Mouse (Mus musculus): Measurements from ENCODE around the gene Atp6v1e1. TPM values are rescaled to one million over a fixed set of nuclear protein-coding genes. Genes with fewer than 3 reads are reported as not detected.
"Not testable (repeated sequence)": the region's sequence is repeated elsewhere in the genome, so short reads cannot be mapped to it uniquely, and the experiment has no call there.

The Atp6v1e1 gene
- polyA plus RNA-seq, 1 experiment from 2014 or later: 188 TPM

- peaks cover 10% of the 10 kb centered on the region for H3K36me3 ChIP-seq (ENCODE audit: insufficient read depth, low read length)
- no peaks in the 10 kb centered on the region for H3K27me3 ChIP-seq (ENCODE audit: insufficient read depth, low read length)
- peak overlapping the region; percentile 72 for H3K4me2 ChIP-seq (replicated peaks; ENCODE audit: low read depth, low read length)
- 72% methylated on average over 10 of the region's 10 CpGs for WGBS
- H3K9me3 ChIP-seq (ENCODE audit: low read length): no peaks in the 10 kb centered on the region
- H3K9ac ChIP-seq (replicated peaks; ENCODE audit: low read length): 0 out of 2 replicates have a peak overlapping the region, but pooled peaks have one; percentile 41
- no peak for ATAC-seq (ENCODE audit: low FRiP score, low TSS enrichment)
- H3K4me3 ChIP-seq (ENCODE audit: low read length): peak overlapping the region; percentile 99
- H3K27ac ChIP-seq (ENCODE audit: low read length): peak overlapping the region; percentile 97; the same call in 1 of the 2 replicates
- H3K4me1 ChIP-seq (ENCODE audit: insufficient read depth, low read length): peaks cover 10% of the 10 kb centered on the region
Observed at GRCm38 (mm10) chr6:120822937-120823614, 483 bp upstream of the Atp6v1e1 start.

GRCm38 (mm10) chr6:120821715-120822114 lies 878 bp downstream of the Atp6v1e1 start:
- ATAC-seq (ENCODE audit: low FRiP score, low TSS enrichment): no peak
- H3K9me3 ChIP-seq (ENCODE audit: low read length): peaks cover 7% of the 10 kb centered on the region
- H3K4me1 ChIP-seq (ENCODE audit: insufficient read depth, low read length): peaks cover 10% of the 10 kb centered on the region
- H3K27me3 ChIP-seq (ENCODE audit: insufficient read depth, low read length): no peaks in the 10 kb centered on the region
- 48% methylated on average over 5 of the region's 5 CpGs for WGBS
- no peak overlapping the region for H3K27ac ChIP-seq (ENCODE audit: low read length)
- H3K4me3 ChIP-seq (ENCODE audit: low read length): peak overlapping the region; percentile 99
- H3K36me3 ChIP-seq (ENCODE audit: insufficient read depth, low read length): peaks cover 19% of the 10 kb centered on the region
- peak overlapping the region; percentile 72 for H3K4me2 ChIP-seq (replicated peaks; ENCODE audit: low read depth, low read length)
- H3K9ac ChIP-seq (replicated peaks; ENCODE audit: low read length): peak overlapping the region; percentile 92

- Histone ChIP-seq H3K4me2 (replicated peaks; ENCODE audit: low read depth, low read length) (peak overlapping the region; percentile 72), H3K4me1 (ENCODE audit: insufficient read depth, low read length) (peaks cover 10% of the 10 kb centered on the region), H3K27ac (ENCODE audit: low read length) (no peak overlapping the region), H3K9me3 (ENCODE audit: low read length) (peaks cover 7% of the 10 kb centered on the region), H3K27me3 (ENCODE audit: insufficient read depth, low read length) (no peaks in the 10 kb centered on the region), H3K36me3 (ENCODE audit: insufficient read depth, low read length) (peaks cover 19% of the 10 kb centered on the region), H3K9ac (replicated peaks; ENCODE audit: low read length) (no peak overlapping the region; the same call in 1 of the 2 replicates), H3K4me3 (ENCODE audit: low read length) (peak overlapping the region; percentile 99)
- WGBS: 82% methylated on average over 1 of the region's 1 CpGs
- ATAC-seq (ENCODE audit: low FRiP score, low TSS enrichment): no peak
Observed at GRCm38 (mm10) chr6:120820941-120821340, 1.7 kb downstream of the Atp6v1e1 start.

- H3K36me3 ChIP-seq (ENCODE audit: insufficient read depth, low read length): peaks cover 19% of the 10 kb centered on the region
- H3K27ac ChIP-seq (ENCODE audit: low read length): no peak overlapping the region
- peaks cover 10% of the 10 kb centered on the region for H3K4me1 ChIP-seq (ENCODE audit: insufficient read depth, low read length)
- 90% methylated on average over 5 of the region's 5 CpGs for WGBS
- no peak for ATAC-seq (ENCODE audit: low FRiP score, low TSS enrichment)
- H3K9me3 ChIP-seq (ENCODE audit: low read length): peaks cover 7% of the 10 kb centered on the region
- no peak overlapping the region for H3K4me3 ChIP-seq (ENCODE audit: low read length)
- H3K9ac ChIP-seq (replicated peaks; ENCODE audit: low read length): no peak overlapping the region
- H3K4me2 ChIP-seq (replicated peaks; ENCODE audit: low read depth, low read length): no peak overlapping the region
- H3K27me3 ChIP-seq (ENCODE audit: insufficient read depth, low read length): no peaks in the 10 kb centered on the region
Observed at GRCm38 (mm10) chr6:120820144-120820543, 2.4 kb downstream of the Atp6v1e1 start.

GRCm38 (mm10) chr6:120819294-120819693 lies 3.3 kb downstream of the Atp6v1e1 start:
- Histone ChIP-seq H3K36me3 (ENCODE audit: insufficient read depth, low read length) (peaks cover 19% of the 10 kb centered on the region), H3K9ac (replicated peaks; ENCODE audit: low read length) (no peak overlapping the region), H3K27me3 (ENCODE audit: insufficient read depth, low read length) (no peaks in the 10 kb centered on the region), H3K4me3 (ENCODE audit: low read length) (no peak overlapping the region), H3K4me1 (ENCODE audit: insufficient read depth, low read length) (peaks cover 10% of the 10 kb centered on the region), H3K27ac (ENCODE audit: low read length) (no peak overlapping the region), H3K4me2 (replicated peaks; ENCODE audit: low read depth, low read length) (no peak overlapping the region), H3K9me3 (ENCODE audit: low read length) (peaks cover 7% of the 10 kb centered on the region)
- 86% methylated on average over 2 of the region's 2 CpGs for WGBS
- no peak for ATAC-seq (ENCODE audit: low FRiP score, low TSS enrichment)

DNA sequence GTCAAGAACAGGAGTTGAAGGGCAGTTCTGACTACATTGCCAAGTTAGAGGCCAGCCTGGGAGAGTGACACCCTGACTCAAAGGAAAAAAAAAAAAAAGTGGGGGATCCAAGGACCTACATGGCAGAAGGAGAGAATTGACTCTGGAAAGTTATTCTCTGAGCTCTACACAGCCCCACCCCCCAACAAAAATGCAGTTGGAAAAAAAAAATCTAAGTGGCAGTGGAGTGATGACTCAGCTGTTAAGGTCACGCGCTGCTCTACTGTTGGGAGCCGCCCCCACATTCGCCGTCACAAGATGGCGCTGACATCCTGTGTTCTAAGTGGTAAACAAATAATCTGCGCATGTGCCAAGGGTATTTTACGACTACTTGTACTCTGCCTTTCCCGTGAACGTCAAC lies 10.6 kb downstream of the Atp6v1e1 start:
- not testable (repeated sequence) for H3K4me3 ChIP-seq (ENCODE audit: low read length); H3K9ac ChIP-seq (replicated peaks; ENCODE audit: low read length); H3K4me2 ChIP-seq (replicated peaks; ENCODE audit: low read depth, low read length); H3K27ac ChIP-seq (ENCODE audit: low read length); ATAC-seq (ENCODE audit: low FRiP score, low TSS enrichment); H3K27me3 ChIP-seq (ENCODE audit: insufficient read depth, low read length); H3K4me1 ChIP-seq (ENCODE audit: insufficient read depth, low read length); H3K9me3 ChIP-seq (ENCODE audit: low read length)
- H3K36me3 ChIP-seq (ENCODE audit: insufficient read depth, low read length): peaks cover 33% of the 10 kb centered on the region
- over 99% methylated on average over 6 of the region's 10 CpGs for WGBS

DNA sequence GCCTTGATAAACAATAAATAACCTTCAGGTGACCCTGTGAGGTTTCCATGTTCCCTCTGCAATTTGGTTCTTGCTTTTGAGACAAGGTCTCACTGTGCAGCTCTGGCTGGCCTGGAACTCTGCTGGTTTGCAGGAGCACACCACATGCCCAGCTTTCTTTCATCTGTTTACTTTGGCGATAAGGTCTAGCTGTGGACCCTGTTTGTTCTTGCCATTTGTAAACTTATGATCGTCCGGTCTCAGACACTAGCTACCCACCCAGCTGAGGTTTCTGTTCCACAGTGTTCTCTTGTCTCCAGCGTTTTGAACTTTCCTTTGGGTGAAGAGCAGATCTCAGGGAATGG lies 14.9 kb downstream of the Atp6v1e1 start:
- WGBS: 93% methylated on average over 4 of the region's 4 CpGs
- H3K36me3 ChIP-seq (ENCODE audit: insufficient read depth, low read length): peaks cover 65% of the 10 kb centered on the region
- ATAC-seq (ENCODE audit: low FRiP score, low TSS enrichment): no peak
- H3K9ac ChIP-seq (replicated peaks; ENCODE audit: low read length): no peak overlapping the region
- no peak overlapping the region for H3K4me2 ChIP-seq (replicated peaks; ENCODE audit: low read depth, low read length)
- no peaks in the 10 kb centered on the region for H3K4me1 ChIP-seq (ENCODE audit: insufficient read depth, low read length)
- H3K27me3 ChIP-seq (ENCODE audit: insufficient read depth, low read length): no peaks in the 10 kb centered on the region
- H3K4me3 ChIP-seq (ENCODE audit: low read length): no peak overlapping the region
- H3K27ac ChIP-seq (ENCODE audit: low read length): no peak overlapping the region
- H3K9me3 ChIP-seq (ENCODE audit: low read length): no peaks in the 10 kb centered on the region

DNA sequence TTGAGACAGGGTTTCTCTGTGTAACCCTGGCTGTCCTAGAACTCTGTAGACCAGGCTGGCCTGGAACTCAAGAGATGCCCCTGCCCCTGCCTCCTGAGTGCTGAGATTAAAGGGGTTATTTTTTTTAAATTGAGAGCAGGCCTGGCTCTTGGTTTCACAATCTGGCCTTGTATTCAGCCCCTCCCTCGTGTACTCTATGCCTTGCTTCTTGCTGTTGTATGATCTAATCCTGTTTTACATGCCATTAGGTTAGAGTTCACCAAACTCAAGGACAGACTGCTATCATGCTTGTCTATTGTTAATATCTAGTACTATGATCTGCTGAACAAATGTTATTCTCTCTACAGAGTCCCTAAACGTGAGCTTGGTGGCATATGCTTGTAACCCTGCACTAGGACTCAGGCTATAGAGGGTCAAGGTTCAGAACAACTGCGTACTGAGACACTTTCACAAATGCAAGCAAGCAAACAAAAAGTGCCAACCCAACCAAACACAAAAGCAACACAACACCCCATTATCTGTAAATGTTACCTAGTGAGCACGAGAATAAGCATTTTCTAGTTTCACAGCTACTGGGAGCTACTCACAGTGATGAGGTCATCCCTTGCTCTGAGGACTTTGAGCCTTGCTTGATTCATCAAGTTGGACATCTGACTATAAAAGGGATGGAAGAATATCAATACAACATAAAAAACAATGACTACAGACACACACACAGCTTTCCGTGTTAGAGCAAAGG lies 15.4 kb downstream of the Atp6v1e1 start:
- Histone ChIP-seq H3K9me3 (ENCODE audit: low read length) (no peaks in the 10 kb centered on the region), H3K27me3 (ENCODE audit: insufficient read depth, low read length) (no peaks in the 10 kb centered on the region), H3K4me3 (ENCODE audit: low read length) (no peak overlapping the region), H3K4me1 (ENCODE audit: insufficient read depth, low read length) (no peaks in the 10 kb centered on the region), H3K9ac (replicated peaks; ENCODE audit: low read length) (no peak overlapping the region), H3K4me2 (replicated peaks; ENCODE audit: low read depth, low read length) (no peak overlapping the region), H3K36me3 (ENCODE audit: insufficient read depth, low read length) (peaks cover 70% of the 10 kb centered on the region), H3K27ac (ENCODE audit: low read length) (no peak overlapping the region)
- WGBS: 81% methylated on average over 5 of the region's 5 CpGs
- ATAC-seq (ENCODE audit: low FRiP score, low TSS enrichment): no peak

DNA sequence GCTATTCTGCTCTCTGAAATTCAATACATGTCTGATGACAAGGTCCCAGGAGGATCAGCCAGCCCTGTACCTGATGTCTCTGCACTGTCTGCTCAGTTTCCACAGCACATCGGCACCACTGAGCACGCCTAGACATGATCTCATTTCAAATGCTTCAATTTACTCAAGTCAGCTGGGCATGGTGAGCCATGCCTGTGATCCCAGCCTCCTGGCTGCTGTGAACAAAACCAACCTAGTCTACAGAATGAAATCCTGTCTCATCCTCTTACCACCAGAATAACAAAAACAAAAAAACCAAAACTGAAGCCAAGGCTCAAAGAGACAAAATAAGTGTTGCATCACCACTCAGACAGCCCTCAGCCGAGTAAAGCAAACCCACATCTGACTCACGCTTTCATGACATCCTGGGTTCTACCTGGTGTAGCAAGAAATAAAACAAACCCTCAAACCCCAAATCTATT lies 23.0 kb downstream of the Atp6v1e1 start:
- Histone ChIP-seq H3K36me3 (ENCODE audit: insufficient read depth, low read length) (peaks cover 77% of the 10 kb centered on the region), H3K4me3 (ENCODE audit: low read length) (no peak overlapping the region), H3K4me2 (replicated peaks; ENCODE audit: low read depth, low read length) (no peak overlapping the region), H3K4me1 (ENCODE audit: insufficient read depth, low read length) (no peaks in the 10 kb centered on the region), H3K9ac (replicated peaks; ENCODE audit: low read length) (no peak overlapping the region), H3K9me3 (ENCODE audit: low read length) (no peaks in the 10 kb centered on the region), H3K27me3 (ENCODE audit: insufficient read depth, low read length) (no peaks in the 10 kb centered on the region), H3K27ac (ENCODE audit: low read length) (no peak overlapping the region)
- no peak for ATAC-seq (ENCODE audit: low FRiP score, low TSS enrichment)
- WGBS: 91% methylated on average over 4 of the region's 4 CpGs

DNA sequence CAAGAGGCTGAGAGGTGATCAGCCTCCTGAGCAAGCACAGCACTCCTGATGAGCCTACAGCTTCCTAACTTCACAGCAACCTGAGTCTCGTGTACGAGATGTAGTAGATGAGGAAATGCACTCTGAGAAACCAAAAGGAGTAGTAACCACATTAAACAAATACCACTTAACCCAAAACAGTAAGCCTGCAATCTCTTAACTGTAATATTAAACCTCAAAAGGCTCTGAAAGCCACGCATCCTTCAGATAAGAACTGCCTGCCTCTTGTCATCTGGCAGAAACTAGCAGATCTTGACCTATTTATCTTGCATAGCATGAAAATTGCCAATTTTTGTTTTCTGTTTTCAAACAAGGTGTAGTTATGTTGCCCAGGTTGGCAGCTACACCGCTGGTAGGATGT lies 23.7 kb downstream of the Atp6v1e1 start:
- Histone ChIP-seq H3K27me3 (ENCODE audit: insufficient read depth, low read length) (no peaks in the 10 kb centered on the region), H3K36me3 (ENCODE audit: insufficient read depth, low read length) (peaks cover 79% of the 10 kb centered on the region), H3K9ac (replicated peaks; ENCODE audit: low read length) (no peak overlapping the region), H3K9me3 (ENCODE audit: low read length) (no peaks in the 10 kb centered on the region), H3K4me2 (replicated peaks; ENCODE audit: low read depth, low read length) (no peak overlapping the region), H3K4me1 (ENCODE audit: insufficient read depth, low read length) (no peaks in the 10 kb centered on the region), H3K4me3 (ENCODE audit: low read length) (no peak overlapping the region), H3K27ac (ENCODE audit: low read length) (no peak overlapping the region)
- WGBS: 88% methylated on average over 4 of the region's 4 CpGs
- no peak for ATAC-seq (ENCODE audit: low FRiP score, low TSS enrichment)
